Mouse (Mus musculus): ENCODE measurements around the gene AC124502.3.

Gene AC124502.3

DNA sequence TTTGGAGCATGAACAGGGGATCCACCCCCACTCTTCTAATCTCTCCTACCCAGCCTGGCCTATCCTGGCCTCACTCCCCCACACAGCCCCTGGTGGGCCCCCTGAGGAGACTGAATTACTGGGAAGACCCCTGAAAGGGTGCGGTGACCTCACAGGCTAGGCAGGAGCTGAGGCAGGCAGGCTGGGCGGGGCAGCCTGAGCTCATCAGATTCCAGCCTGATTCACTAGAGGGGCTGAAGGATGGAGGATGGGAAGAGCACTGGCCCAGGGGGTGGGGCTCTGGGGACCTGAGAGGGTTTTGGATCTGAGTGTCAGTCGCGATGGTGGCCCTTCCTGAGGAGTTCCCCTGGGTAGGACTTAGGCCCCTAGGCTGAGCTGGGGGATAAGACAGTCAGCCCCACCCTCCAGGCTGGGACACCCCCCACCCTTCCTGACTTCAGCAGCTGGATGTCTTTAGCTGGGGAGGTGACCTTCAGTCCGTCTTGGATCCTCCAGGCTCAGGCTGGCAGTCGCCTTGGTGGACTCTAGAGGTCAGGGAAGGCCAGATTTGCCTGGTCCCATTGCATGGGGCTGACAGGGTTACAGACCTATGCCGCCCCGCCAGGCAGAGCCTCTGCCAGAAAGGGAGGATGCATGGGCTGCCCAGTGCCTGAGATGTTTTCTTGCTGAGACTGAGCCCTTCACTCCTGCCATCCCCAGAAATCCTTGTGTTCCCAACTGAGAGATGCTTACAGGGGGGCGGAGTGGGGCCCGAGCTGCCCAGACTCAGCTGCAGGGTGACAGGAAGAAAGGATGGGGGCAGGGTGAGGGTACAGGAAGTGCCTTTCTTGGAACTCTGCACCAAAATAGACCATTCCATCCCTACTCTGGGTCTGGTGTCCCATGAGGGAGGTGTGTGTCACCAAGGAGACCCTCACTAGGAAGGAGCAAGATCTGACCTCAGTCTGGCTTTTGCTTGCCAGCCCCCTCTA lies 20.4 kb downstream of the AC124502.3 start:
- DNase-seq (ENCODE audit: low spot score), result no peak

DNA sequence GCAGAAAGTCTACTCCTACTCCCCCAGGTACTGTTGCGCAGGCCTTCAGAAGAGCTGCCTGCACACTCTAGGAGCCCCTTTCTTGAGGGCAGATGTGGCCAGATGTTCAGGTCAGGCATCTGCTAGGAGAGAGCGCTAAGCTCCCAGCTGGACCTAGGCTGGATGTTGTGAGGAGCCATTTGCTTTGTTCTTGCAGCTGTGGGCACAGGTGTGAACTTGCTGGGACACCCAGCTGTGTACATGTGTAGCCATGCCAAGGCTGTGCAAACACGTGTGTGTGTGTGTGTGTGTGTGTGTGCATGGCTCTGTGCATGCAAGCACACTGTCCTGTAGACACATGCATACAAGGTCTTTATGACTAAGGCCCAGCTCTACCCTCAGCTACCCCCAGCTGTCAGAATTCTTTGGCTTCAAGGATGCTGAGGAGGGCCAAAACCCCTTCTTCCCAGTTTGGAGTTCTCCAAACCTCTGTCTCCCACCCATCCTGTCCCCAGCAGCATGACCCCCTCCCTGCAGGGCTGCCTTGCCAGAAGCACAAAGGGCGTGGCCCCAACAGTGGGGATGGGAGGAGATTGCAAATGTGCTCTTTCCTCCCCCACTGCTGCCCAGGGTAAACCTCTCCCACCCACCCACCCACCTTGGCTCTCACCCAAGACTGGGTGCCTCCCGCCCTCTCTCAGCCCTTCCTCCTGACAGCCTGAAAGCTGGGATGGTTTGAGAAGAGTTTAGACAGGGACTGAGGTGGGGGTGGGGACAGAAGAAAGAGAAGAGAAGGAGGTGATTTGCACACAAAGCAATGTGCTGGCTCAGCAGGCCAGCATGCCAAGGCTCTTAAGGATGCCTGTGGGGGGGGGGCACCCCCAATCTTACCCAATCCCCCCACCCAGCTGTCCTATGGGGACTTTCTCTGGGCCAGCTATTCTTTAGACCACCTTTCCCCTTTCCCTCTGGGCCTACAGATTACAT lies 22.0 kb downstream of the AC124502.3 start:
- no peak for DNase-seq (ENCODE audit: low spot score)

DNA sequence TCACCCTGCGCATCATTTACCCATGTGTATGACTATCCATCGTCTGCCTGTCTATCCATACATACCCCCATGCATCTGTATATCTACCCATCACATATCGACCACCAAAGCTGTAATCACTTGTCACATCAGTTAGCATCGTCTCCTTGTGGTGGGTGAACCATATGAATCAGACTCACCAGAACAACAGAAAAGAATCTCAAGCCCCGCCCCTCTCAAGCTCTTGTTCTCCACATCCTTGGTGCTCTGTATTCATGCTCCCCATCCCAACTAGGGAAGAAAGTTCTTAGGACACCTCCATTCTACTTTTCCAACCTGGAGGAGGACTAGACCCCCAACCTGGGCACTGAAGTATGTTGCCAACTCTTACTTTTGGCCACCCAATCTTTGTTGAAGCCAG lies 23.4 kb downstream of the AC124502.3 start:
- DNase-seq (ENCODE audit: low spot score), result no peak

DNA sequence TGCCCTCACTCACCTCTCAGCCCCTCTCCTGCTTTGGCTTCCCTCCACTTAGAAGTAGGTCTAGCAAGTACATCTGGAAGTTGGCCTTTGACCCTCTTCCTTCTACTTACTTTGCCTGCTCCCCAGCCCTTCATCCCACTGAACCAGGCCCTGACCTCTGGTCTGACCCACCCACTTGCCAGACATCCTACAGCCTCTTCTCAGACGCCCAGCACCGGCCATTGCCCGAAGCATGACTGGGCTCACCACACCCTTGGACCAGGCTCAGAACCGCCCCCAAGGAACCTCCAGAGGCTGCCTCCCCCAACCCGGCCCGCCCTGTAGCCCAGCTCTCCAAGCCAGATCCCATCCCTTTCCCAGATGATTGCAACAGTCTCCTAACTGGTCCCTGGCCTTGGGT lies 23.8 kb downstream of the AC124502.3 start:
- no peak for DNase-seq (ENCODE audit: low spot score)

DNA sequence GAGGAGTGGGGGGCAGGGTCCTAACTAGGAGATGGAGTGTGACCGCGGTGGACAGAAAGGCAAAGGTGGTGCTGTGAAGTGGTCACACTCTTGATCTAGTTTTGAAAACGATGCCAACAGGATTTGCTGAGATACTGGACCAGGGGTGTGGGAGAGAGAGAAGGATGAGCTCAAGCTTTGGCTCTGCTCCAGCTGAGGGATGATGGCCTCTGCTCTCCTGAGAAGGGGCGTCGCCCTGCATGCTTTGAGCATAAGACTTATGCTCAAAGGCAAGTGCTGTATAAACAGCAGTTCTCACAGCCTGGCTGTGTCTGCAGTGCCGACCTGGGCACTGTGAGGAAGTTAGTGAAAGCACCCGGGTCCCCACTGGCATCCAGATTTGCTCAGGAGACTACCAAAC lies 26.4 kb downstream of the AC124502.3 start:
- peak; percentile 52 for DNase-seq (ENCODE audit: low spot score)

DNA sequence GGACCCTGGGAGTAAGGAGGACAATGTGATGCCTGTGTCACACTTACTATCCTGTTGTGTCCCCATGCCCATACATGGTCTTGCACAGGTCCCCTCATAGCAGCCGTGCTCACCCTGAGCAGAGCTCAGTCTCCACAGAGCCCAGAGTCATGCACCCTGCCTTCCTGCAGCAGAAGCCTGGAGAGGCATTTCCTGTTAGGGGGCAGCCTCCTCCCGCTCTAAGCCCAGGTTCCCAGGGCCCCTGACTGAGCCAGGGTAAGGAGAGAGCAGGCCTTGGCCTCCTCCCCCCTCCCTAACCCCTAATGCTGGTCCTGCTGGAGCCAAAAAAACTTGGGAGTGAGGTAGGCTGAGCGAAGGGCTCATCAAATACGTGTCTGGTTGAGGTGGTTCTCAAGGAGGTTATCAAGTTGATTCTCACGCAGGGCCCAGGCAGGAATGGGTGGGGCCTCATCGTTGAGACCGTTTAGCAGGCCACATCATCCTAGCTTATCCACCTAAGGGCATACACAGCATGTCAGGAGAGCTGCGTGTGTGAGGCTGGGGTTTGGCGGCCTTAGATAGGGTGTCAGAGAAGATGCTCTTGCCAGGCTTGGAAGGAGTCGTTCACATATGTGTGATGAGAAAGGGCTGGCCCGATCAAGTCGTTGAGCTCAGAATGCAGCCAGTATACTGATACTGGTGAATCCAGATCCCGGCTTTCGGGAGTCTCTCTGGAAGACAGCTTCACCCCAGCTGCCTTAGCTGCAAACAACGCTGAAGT lies 28.5 kb downstream of the AC124502.3 start:
- DNase-seq (ENCODE audit: low spot score), result no peak

DNA sequence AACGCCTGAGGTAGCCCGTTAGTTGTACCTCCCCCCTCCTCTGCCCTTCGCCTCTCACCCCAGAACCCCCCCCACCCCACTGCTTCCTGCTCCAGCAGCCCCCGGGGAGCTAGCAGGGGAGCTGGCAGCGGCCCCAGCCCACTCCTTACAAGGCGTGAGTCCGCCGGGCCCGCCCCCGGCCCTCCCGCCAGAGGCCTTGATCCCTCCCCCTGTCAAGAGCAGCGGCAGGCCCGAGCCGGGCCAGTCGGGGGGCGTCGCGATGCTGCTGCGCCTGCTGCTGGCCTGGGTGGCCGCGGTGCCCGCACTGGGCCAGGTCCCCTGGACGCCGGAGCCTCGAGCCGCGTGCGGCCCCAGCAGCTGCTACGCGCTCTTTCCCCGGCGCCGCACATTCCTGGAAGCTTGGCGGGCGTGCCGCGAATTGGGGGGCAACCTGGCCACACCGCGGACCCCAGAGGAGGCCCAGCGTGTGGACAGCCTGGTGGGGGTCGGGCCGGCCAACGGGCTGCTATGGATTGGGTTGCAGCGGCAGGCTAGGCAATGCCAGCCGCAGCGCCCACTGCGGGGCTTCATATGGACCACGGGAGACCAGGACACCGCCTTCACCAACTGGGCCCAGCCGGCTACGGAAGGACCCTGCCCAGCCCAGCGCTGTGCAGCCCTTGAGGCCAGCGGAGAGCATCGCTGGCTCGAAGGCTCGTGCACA lies 29.3 kb downstream of the AC124502.3 start, which contains the start of gene Cd248:
Gene Cd248, plus strand, starts transcription at position 212 of the 703 bp plus-strand sequence.
- peak; percentile 56 for DNase-seq (ENCODE audit: low spot score)

DNA sequence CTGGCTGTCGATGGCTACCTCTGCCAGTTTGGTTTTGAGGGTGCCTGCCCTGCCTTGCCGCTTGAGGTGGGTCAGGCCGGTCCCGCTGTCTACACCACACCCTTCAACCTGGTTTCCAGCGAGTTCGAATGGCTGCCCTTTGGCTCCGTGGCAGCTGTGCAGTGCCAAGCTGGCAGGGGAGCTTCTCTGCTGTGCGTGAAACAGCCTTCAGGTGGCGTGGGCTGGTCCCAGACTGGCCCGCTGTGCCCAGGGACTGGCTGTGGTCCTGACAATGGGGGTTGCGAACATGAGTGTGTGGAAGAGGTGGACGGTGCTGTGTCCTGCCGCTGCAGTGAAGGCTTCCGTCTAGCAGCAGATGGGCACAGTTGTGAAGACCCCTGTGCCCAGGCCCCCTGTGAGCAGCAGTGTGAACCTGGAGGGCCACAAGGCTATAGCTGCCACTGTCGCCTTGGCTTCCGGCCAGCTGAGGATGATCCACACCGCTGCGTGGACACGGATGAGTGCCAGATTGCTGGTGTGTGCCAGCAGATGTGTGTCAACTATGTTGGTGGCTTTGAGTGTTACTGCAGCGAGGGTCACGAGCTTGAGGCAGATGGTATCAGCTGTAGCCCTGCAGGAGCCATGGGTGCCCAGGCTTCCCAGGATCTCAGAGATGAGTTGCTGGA lies 30.0 kb downstream of the AC124502.3 start:
- DNase-seq (ENCODE audit: low spot score), result peak; percentile 67

DNA sequence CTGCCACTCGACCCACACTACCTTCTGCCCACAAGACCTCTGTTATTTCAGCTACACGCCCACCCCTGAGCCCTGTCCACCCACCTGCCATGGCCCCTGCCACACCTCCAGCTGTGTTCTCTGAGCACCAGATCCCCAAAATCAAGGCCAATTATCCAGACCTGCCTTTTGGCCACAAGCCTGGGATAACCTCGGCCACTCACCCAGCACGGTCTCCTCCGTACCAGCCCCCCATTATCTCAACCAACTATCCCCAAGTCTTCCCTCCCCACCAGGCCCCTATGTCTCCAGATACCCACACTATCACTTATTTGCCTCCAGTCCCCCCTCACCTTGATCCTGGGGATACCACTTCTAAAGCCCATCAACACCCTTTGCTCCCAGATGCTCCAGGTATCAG lies 30.8 kb downstream of the AC124502.3 start:
- DNase-seq (ENCODE audit: low spot score), result no peak

DNA sequence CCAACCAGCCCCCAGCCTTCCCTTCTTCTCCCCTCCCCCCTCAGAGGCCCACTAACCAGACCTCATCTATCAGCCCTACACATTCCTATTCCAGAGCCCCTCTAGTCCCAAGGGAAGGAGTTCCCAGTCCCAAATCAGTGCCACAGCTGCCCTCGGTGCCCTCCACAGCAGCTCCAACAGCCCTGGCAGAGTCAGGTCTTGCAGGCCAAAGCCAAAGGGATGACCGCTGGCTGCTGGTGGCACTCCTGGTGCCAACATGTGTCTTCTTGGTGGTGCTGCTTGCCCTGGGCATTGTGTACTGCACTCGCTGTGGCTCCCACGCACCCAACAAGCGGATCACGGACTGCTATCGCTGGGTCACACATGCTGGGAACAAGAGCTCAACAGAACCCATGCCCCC lies 31.3 kb downstream of the AC124502.3 start:
- DNase-seq (ENCODE audit: low spot score), result no peak

DNA sequence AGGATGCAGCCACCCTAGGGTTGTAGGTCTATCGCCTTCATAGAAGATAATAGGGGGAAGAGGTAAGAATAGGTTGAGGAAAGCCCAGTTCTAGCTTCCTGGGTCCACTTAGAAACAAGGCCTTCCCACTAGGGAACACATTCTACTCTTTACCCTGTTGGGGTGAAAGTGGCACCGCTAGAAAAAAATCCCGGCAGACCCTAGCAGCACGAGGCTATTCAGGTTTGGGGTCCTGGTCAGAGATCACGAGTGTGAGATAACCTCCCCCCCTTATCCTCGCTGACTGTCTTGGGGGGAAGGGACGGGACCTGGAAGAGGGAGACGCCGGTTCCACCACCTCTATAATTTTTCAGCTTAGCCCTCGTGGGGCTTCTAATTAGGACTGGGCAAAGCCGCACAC lies 32.4 kb downstream of the AC124502.3 start:
- no peak for DNase-seq (ENCODE audit: low spot score)

DNA sequence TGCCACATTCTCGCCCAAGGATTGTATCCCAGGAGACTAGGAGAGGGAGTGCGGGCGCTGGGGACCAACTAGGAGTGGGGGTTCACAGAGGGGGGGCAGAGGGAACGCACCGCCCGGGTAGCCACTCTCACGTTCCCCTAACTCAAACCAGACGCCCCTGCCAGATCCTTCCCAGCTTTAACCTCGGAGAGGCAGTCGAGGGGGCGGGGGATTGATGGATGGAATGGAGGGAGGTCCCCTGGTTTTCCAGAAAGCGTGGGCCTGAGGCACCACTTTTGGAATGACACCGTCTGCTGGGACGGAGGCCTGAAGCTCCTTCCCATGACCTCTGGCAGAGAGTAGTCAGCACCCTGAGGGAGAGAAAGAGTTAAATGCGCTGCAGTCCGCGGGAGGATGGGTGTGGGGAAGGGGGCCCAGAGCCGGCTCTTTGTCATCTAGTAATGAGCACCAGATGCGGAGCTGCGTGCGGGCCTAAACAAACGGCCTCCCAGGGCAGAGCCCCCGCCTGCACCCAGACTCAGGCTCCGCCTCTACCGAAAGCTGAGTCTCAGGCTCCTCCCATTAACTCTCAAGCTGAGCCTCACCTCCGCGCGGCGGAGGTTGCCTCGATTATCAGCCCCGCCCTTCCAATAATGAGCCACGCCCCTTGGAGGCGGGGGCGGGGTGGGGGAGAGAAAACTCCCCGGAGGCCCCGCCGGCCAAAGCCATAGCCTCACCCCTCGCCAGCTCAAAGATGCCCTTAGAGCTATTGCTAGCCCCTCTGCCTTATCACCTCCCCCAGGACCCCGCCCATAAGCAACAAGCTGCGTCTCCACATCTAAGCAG lies 33.1 kb downstream of the AC124502.3 start:
- DNase-seq (ENCODE audit: low spot score), result peak; percentile 89

DNA sequence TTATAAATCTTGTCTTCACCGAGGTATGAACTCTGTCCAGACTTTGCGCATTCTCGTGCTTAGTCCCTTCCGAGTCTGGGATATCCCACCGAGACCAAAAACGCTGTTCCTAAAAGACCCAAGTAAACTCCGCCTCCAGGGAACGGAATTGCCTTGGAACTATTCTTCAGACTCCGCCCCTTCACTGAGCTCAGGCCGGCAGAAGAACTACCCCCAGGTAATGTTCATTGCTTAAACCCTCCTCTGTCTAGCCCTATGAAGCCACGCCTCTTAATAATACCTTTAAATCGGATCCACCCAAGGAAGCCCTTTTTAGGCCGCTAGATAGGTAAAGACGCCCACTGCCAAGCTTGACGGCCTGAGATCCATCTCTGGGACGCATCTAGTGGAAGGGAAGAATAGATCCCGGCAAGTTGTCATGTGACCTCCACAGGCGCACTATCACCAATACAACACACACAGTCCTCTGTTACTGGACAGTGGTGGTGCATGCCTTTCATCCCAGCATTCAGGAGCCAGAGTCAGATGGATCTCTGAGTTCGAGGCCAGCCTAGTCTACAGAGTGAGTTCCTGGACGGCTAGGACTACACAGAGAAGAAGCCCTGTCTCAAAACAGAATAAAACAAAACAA lies 33.8 kb downstream of the AC124502.3 start:
- peak; percentile 75 for DNase-seq (ENCODE audit: low spot score)

DNA sequence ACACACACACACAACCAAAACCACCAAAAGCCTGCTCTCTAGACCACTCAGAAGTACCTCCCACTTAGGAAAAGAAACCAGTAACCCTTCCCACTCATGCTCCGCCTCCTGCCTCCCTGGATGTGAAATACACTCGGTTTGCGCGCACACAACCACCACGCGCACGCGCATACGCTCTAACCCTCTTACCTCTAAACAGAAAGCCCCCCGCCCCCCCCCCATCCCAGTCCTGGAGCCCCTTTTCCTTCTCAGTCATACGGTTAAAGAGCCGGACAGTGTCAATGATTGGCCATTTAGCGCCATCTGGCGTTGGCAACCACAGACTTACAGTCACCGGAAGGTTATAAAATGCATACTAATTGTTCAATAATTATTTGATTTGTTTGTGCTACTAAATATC lies 34.3 kb downstream of the AC124502.3 start:
- peak; percentile 76 for DNase-seq (ENCODE audit: low spot score)

DNA sequence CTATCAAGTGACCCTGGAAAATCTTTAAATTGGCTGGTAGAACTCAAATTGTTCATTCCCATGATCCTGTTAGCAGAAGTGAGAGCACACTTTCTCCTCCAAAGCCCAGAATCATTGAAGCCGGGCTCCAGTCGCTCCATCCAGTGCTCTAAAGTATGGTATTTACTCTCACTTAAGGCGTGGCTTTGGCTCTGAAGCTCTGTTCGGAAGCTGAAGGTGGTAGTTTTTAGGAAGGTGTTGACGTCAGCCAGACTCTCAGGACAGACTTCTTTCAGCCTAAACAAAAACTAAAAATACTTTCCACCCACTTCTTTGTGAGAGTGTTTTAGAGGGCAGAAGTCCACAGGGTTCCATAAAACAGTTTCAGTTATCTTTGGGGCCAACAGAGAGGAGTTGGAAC lies 34.8 kb downstream of the AC124502.3 start:
- no peak for DNase-seq (ENCODE audit: low spot score)

DNA sequence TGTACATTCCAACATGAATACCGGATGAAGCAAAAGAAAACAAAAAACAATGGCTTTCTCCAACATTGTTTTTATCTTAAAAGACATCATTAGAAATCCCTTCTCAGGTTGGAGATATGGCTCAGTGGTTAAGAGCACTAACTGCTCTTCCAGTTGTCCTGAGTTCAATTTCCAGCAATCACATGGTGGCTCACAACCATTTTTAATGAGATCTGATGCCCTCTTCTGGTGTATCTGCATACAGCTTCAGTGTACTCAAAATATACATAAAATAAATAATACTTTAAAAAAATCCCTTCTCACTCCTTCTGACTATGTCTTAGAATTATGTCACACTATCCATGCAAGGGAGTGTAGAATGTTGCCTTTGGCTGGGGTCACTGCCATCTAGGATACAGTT lies 40.6 kb downstream of the AC124502.3 start:
- DNase-seq (ENCODE audit: low spot score), result no peak

DNA sequence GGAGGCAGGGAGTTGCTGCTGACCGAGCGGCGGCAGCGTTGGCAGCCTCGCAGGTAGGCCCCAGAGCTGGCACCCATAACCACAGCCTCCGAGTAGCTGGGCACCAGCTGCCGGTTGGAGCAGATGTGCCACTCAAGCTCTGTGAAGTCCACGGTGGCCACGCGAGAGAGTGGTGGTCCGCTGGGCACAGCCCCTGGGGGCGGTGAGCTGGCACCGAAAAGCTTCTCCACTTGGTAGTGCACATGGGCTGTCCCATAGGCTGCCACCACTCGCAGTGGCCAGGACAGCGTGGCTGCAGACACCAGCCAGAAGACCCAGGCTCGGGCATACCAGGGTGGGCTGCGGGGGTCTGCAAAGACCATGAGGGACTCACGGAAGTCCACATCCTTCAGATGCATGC lies 43.3 kb downstream of the AC124502.3 start:
- no peak for DNase-seq (ENCODE audit: low spot score)

DNA sequence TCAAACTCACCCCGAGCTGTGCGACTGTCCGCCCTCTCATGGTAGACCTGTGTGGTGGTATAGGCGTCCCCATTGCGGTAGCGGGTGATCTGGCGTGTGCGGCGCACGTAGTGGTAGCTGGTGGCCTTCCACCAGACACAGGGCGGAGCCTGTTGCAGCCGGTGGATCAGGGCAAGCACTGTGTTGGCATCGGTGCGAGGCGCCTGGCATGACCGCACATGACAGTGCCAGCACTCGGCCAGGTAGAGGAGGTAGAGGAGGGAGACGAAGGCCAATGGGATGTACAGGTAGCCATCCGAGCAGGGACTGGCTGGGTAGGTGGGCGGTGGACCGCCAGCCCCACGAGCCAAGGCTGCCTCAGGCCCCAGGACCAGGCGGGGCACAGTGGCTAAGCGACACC lies 43.9 kb downstream of the AC124502.3 start:
- DNase-seq (ENCODE audit: low spot score), result no peak

Data from adipocyte (in vitro differentiated cells).